Mouse (Mus musculus) spleen, embryonic (tissue): ENCODE data around the gene Cib1.

Source experiments
- CTCF ChIA-PET: fragments of 350-600 bp; sonication (Branson Sonifier 250); formaldehyde crosslinking; loops from one replicate; lab custom pipeline; 2022; lab: Charles Lee

Cib1 gene

GRCm38 (mm10) chr7:80188579-80189125 lies 44.0 kb downstream of the Cib1 start:
- CTCF ChIA-PET = interaction anchor here (1.4 kb wide), 1 partner anchor 24 kb away, joined by 3 read pairs; no protein-coding TSS in a partner anchor

- CTCF ChIA-PET = interaction anchor here (1.2 kb wide), 1 partner anchor 12 kb away, joined by 4 read pairs; no protein-coding TSS in a partner anchor
These were observed 45.1 kb downstream of the Cib1 start for GRCm38 (mm10) chr7:80187501-80187900.

GRCm38 (mm10) chr7:80186531-80187296 lies 45.9 kb downstream of the Cib1 start, which contains the start of gene Sema4b:
Sema4b (plus strand) TSS chr7:80186841.
- CTCF ChIA-PET = interaction anchor here (0.6 to 1.2 kb wide), 2 partner anchors 13 to 74 kb away, joined by 3 to 4 read pairs; partner anchors contain the start of gene Ngrn

- CTCF ChIA-PET = no interaction called here
These were observed 46.6 kb downstream of the Cib1 start for GRCm38 (mm10) chr7:80186021-80186420.

- CTCF ChIA-PET = no interaction called here
These were observed 47.6 kb downstream of the Cib1 start for GRCm38 (mm10) chr7:80184968-80185367.

GRCm38 (mm10) chr7:80184551-80184950 lies 48.1 kb downstream of the Cib1 start:
- CTCF ChIA-PET = no interaction called here

- CTCF ChIA-PET = no interaction called here
These were observed 48.6 kb downstream of the Cib1 start for GRCm38 (mm10) chr7:80183969-80184368.

GRCm38 (mm10) chr7:80183466-80183865 lies 49.1 kb downstream of the Cib1 start:
- CTCF ChIA-PET = no interaction called here

- CTCF ChIA-PET = no interaction called here
These were observed 50.5 kb downstream of the Cib1 start for GRCm38 (mm10) chr7:80182139-80182538.

- CTCF ChIA-PET = interaction anchor here (0.6 to 0.8 kb wide), 2 partner anchors 20 to 112 kb away, joined by 3 read pairs; no protein-coding TSS in a partner anchor
These were observed 51.5 kb downstream of the Cib1 start for GRCm38 (mm10) chr7:80181078-80181477.

GRCm38 (mm10) chr7:80180202-80180601 lies 52.4 kb downstream of the Cib1 start:
- CTCF ChIA-PET = interaction anchor here (0.8 kb wide), 1 partner anchor 21 kb away, joined by 3 read pairs; no protein-coding TSS in a partner anchor

- CTCF ChIA-PET = no interaction called here
These were observed 52.8 kb downstream of the Cib1 start for GRCm38 (mm10) chr7:80179790-80180189.

GRCm38 (mm10) chr7:80179327-80179726 lies 53.3 kb downstream of the Cib1 start:
- CTCF ChIA-PET = interaction anchor here (0.6 kb wide), 1 partner anchor 148 kb away, joined by 4 read pairs; no protein-coding TSS in a partner anchor

GRCm38 (mm10) chr7:80178037-80178729 lies 54.4 kb downstream of the Cib1 start:
- CTCF ChIA-PET = no interaction called here

GRCm38 (mm10) chr7:80177438-80177837 lies 55.2 kb downstream of the Cib1 start:
- CTCF ChIA-PET = interaction anchor here (0.7 kb wide), 2 partner anchors 31 to 69 kb away, joined by 3 to 11 read pairs; partner anchors contain the start of gene Ttll13
